In the genomic region with DNA sequence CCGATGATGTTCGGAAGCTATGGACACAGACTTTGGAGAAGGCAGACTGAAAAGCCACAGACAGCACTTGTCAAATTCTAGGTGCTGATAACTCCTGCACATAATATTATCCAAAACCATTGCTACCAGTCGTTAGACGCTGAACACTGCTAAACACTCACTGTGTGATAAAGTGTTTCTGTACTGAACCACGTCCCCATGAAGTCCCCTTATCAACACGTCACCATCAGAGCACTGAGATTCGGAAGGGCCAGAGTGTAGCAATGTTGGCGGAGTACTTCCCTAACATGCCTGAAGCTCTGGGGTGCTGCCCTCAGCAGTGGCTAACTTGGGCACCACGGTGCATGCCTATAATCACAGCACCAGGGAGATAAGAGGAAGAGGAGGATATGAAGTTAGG, we compare ENCODE assay signal across 32 mouse cellular contexts. TPM values are rescaled to one million over a fixed set of nuclear protein-coding genes. Genes with fewer than 3 reads are reported as not detected.
DNase-seq lines count a peak whose midpoint lies in the region; ATAC-seq and TF ChIP-seq lines count a peak whose summit lies in the region.
"Had no signal": no experiment of that assay in that cellular context is flagged by ENCODE, and none has a peak within 500 bp of the region (broad histone marks: within the 10 kb centered on the region; RNA-seq: fewer than 3 reads in every experiment).

No protein-coding gene starts in this region.

- H3K27me3 ChIP-seq in MEL (ENCODE audit: control insufficient read depth in 1 of 2, insufficient read depth in 2 of 2, low read length in 2 of 2), result no peaks in the 10 kb centered on the region
- H3K27me3 ChIP-seq in liver, embryonic 13.5 days, result no peaks in the 10 kb centered on the region
- H3K27me3 ChIP-seq in intestine, embryonic 16.5 days (replicated peaks; ENCODE audit: control insufficient read depth, insufficient read depth, low read length), result no peaks in the 10 kb centered on the region
- no peaks in the 10 kb centered on the region for H3K27me3 ChIP-seq in hindbrain, embryonic 14.5 days (ENCODE audit: control insufficient read depth, insufficient read depth, low read length)
- H3K27me3 ChIP-seq: embryonic facial prominence, embryonic 12.5 days; kidney, embryonic 15.5 days; neural tube, embryonic 15.5 days; Patski had no signal

- peak in 1 of 2 experiments; percentile 68; a peak in 3 of 4 replicates for TF ChIP-seq EP300 in MEL (IDR thresholded peaks at IDR 0.05; ENCODE audit: low read depth in 1 of 2, low read length in 2 of 2)

- no peak for TF ChIP-seq POLR2A in MEL (IDR thresholded peaks at IDR 0.05; ENCODE audit: control insufficient read depth in 1 of 2, insufficient read depth in 1 of 2, low read depth in 1 of 2, low read length in 2 of 2, poor library complexity in 1 of 2)

- TF ChIP-seq CTCF in layer of hippocampus, adult 2 months (conservative IDR thresholded peaks at IDR 0.05), result no peak
- TF ChIP-seq CTCF in MEL (IDR thresholded peaks at IDR 0.05 in 2 of 3, conservative IDR thresholded peaks at IDR 0.05 in 1 of 3; ENCODE audit: control insufficient read depth in 1 of 3, insufficient read depth in 1 of 3, low read depth in 2 of 3, low read length in 3 of 3, poor library complexity in 1 of 3, severe bottlenecking in 1 of 3), result no peak

- H3K9me3 ChIP-seq in MEL (replicated peaks; ENCODE audit: insufficient read depth, low read length), result no peaks in the 10 kb centered on the region
- H3K9me3 ChIP-seq in liver, embryonic 13.5 days (replicated peaks), result 0 out of 2 replicates have a peak, but pooled peaks cover 3% of the 10 kb centered on the region
- H3K9me3 ChIP-seq in intestine, embryonic 16.5 days (ENCODE audit: control insufficient read depth, low read length), result no peaks in the 10 kb centered on the region
- H3K9me3 ChIP-seq in hindbrain, embryonic 14.5 days (ENCODE audit: control insufficient read depth, low read length), result no peaks in the 10 kb centered on the region
- H3K9me3 ChIP-seq: embryonic facial prominence, embryonic 12.5 days; G1E; hindbrain, embryonic 12.5 days; kidney, embryonic 15.5 days; megakaryocyte, embryonic 14.5 days; neural tube, embryonic 15.5 days had no signal

- no peak overlapping the region for H3K4me2 ChIP-seq in liver, embryonic 13.5 days
- no peak overlapping the region for H3K4me2 ChIP-seq in intestine, embryonic 16.5 days (ENCODE audit: low read depth, low read length)
- no peak overlapping the region for H3K4me2 ChIP-seq in hindbrain, embryonic 14.5 days (replicated peaks)
- H3K4me2 ChIP-seq: embryonic facial prominence, embryonic 12.5 days; heart, embryonic 11.5 days; hindbrain, embryonic 12.5 days; kidney, embryonic 15.5 days; lung, embryonic 14.5 days; neural tube, embryonic 15.5 days had no signal

- H3K4me1 ChIP-seq in MEL (ENCODE audit: control insufficient read depth in 1 of 2, insufficient read depth in 2 of 2, low read length in 2 of 2), result peaks cover 12 to 27% of the 10 kb centered on the region in 2 experiments
- H3K4me1 ChIP-seq in liver, embryonic 13.5 days (replicated peaks), result peaks cover 73% of the 10 kb centered on the region
- H3K4me1 ChIP-seq in intestine, embryonic 16.5 days (ENCODE audit: control insufficient read depth, insufficient read depth, low read length), result no peaks in the 10 kb centered on the region
- no peaks in the 10 kb centered on the region for H3K4me1 ChIP-seq in hindbrain, embryonic 14.5 days (replicated peaks; ENCODE audit: control insufficient read depth, insufficient read depth, low read length)
- H3K4me1 ChIP-seq: neural tube, embryonic 15.5 days had no signal

- WGBS in liver, embryonic 13.5 days (ENCODE audit: insufficient replicate concordance), result 18% methylated on average over 9 of the region's 9 CpGs
- 89% methylated on average over 9 of the region's 9 CpGs for WGBS in intestine, embryonic 16.5 days
- WGBS in hindbrain, embryonic 14.5 days, result 94% methylated on average over 9 of the region's 9 CpGs

- no peak overlapping the region for H3K9ac ChIP-seq in MEL (ENCODE audit: control insufficient read depth, low read depth, low read length, poor library complexity, severe bottlenecking)
- no peak overlapping the region for H3K9ac ChIP-seq in liver, embryonic 13.5 days
- no peak overlapping the region for H3K9ac ChIP-seq in intestine, embryonic 16.5 days (ENCODE audit: low read depth, low read length)
- H3K9ac ChIP-seq in hindbrain, embryonic 14.5 days, result no peak overlapping the region
- H3K9ac ChIP-seq: embryonic facial prominence, embryonic 12.5 days; hindbrain, embryonic 12.5 days; kidney, embryonic 15.5 days; lung, embryonic 14.5 days; neural tube, embryonic 15.5 days had no signal

- no peak for DNase-seq in layer of hippocampus, adult 2 months (ENCODE audit: low spot score in 2 of 2)
- DNase-seq in layer of hippocampus, adult 11-12 months (ENCODE audit: low spot score), result no peak
- DNase-seq in MEL (ENCODE audit: low read depth, low spot score), result peak; percentile 83
- no peak for DNase-seq in liver, embryonic 13.5 days
- DNase-seq in hindbrain, embryonic 14.5 days (ENCODE audit: low spot score), result no peak
- DNase-seq: adrenal gland, postnatal 14 days; gastrocnemius, postnatal 25 days; heart, adult 18-20 months; heart, postnatal 36 days; kidney, adult 11 months; kidney, postnatal 36 days; layer of hippocampus, postnatal 36 days; left cerebral cortex, postnatal 4 days; lung, embryonic 14.5 days; lung, postnatal 14 days; midbrain, embryonic 14.5 days; retina, postnatal 1 day; right cerebral cortex, postnatal 14 days; thymus, adult 18-20 months; thymus, postnatal 25 days had no signal

- H3K4me3 ChIP-seq in layer of hippocampus, adult 2 months, result no peak overlapping the region
- no peak overlapping the region for H3K4me3 ChIP-seq in MEL (ENCODE audit: control insufficient read depth in 1 of 2, insufficient read depth in 1 of 2, low read depth in 2 of 2, low read length in 2 of 2)
- no peak overlapping the region for H3K4me3 ChIP-seq in liver, embryonic 13.5 days (replicated peaks)
- H3K4me3 ChIP-seq in intestine, embryonic 16.5 days (ENCODE audit: low read length), result no peak overlapping the region
- H3K4me3 ChIP-seq in hindbrain, embryonic 14.5 days (replicated peaks; ENCODE audit: low read length), result no peak overlapping the region
- H3K4me3 ChIP-seq: embryonic facial prominence, embryonic 12.5 days; hindbrain, embryonic 12.5 days; kidney, embryonic 15.5 days; megakaryocyte, embryonic 14.5 days; neural tube, embryonic 15.5 days had no signal

- H3K79me2 ChIP-seq in MEL (ENCODE audit: control insufficient read depth, insufficient read depth, low read length, poor library complexity), result peaks cover 5% of the 10 kb centered on the region; the same call in 1 of the 2 replicates

- H3K27ac ChIP-seq in layer of hippocampus, adult 2 months, result peak overlapping the region; percentile 39; the same call in 1 of the 2 replicates
- H3K27ac ChIP-seq in MEL (ENCODE audit: control insufficient read depth, low read depth, low read length), result peak overlapping the region; percentile 38
- peak overlapping the region; percentile 50 for H3K27ac ChIP-seq in liver, embryonic 13.5 days
- H3K27ac ChIP-seq in intestine, embryonic 16.5 days (ENCODE audit: low read length), result no peak overlapping the region
- no peak overlapping the region for H3K27ac ChIP-seq in hindbrain, embryonic 14.5 days
- H3K27ac ChIP-seq: embryonic facial prominence, embryonic 12.5 days; hindbrain, embryonic 12.5 days; kidney, embryonic 15.5 days; neural tube, embryonic 15.5 days; stomach, postnatal 0 days had no signal

- H3K36me3 ChIP-seq in MEL (ENCODE audit: control insufficient read depth in 1 of 2, insufficient read depth in 2 of 2, low read length in 2 of 2), result peaks cover 2 to 16% of the 10 kb centered on the region in 2 experiments; a peak in 2 of 4 replicates
- no peaks in the 10 kb centered on the region for H3K36me3 ChIP-seq in liver, embryonic 13.5 days
- no peaks in the 10 kb centered on the region for H3K36me3 ChIP-seq in intestine, embryonic 16.5 days (ENCODE audit: control insufficient read depth, insufficient read depth, low read length)
- no peaks in the 10 kb centered on the region for H3K36me3 ChIP-seq in hindbrain, embryonic 14.5 days (replicated peaks; ENCODE audit: control insufficient read depth, insufficient read depth)
- H3K36me3 ChIP-seq: embryonic facial prominence, embryonic 12.5 days; hindbrain, embryonic 12.5 days; kidney, embryonic 15.5 days; neural tube, embryonic 15.5 days had no signal

- TF ChIP-seq RAD21 in MEL (IDR thresholded peaks at IDR 0.05; ENCODE audit: low read depth, low read length), result no peak

- peak; percentile 67 for ATAC-seq in liver, embryonic 13.5 days (ENCODE audit: low read depth)
- ATAC-seq in megakaryocyte progenitor cell, adult 5-6 weeks (replicated peaks; ENCODE audit: poor library complexity), result peak; percentile 73
- no peak for ATAC-seq in intestine, embryonic 16.5 days
- ATAC-seq in hindbrain, embryonic 14.5 days (ENCODE audit: low FRiP score), result no peak
- ATAC-seq: forebrain, embryonic 14.5 days; Patski had no signal

TF ChIP-seq in MEL, 35 proteins besides CTCF, POLR2A, EP300 and RAD21:
- TF ChIP-seq GATA1 (IDR thresholded peaks at IDR 0.05; ENCODE audit: low read depth, low read length), result peak; percentile 86
- peak; percentile 53; the same call in 1 of the 2 replicates for TF ChIP-seq TCF12 (IDR thresholded peaks at IDR 0.05; ENCODE audit: low read depth, low read length)
- TF ChIP-seq TAL1 (IDR thresholded peaks at IDR 0.05; ENCODE audit: low read length), result peak; percentile 18
- TF ChIP-seq ELF1 (IDR thresholded peaks at IDR 0.05; ENCODE audit: low read depth, low read length), result no peak
- peak; percentile 60; the same call in 1 of the 2 replicates for TF ChIP-seq ETS1 (IDR thresholded peaks at IDR 0.05; ENCODE audit: low read depth, low read length)
- peak; percentile 94 for TF ChIP-seq RCOR1 (IDR thresholded peaks at IDR 0.05; ENCODE audit: low read depth, low read length)
- TF ChIP-seq USF2 (IDR thresholded peaks at IDR 0.05; ENCODE audit: borderline replicate concordance in 1 of 2, insufficient read depth in 1 of 2, low read depth in 1 of 2, low read length in 2 of 2), result no peak
- TF ChIP-seq SIN3A (IDR thresholded peaks at IDR 0.05; ENCODE audit: low read length), result peak; percentile 73

RNA-seq across cellular contexts. Expression of a gene that starts 43.3 kb away (rescaled TPM):
- 10 to 100 TPM; 25.9 to 27.4 TPM for total RNA-seq in layer of hippocampus, adult 2 months (2021)
- 7.8 and 10.0 TPM in 2 replicates for total RNA-seq in MEL (2012; rRNA removed)
- 10 to 100 TPM in 1 of 2 experiments, not detected in 1; 11.4 TPM for polyA plus RNA-seq in MEL (2012; ENCODE audit: insufficient read depth in 1 of 2, insufficient read length in 2 of 2, low read depth in 1 of 2, low replicate concordance in 2 of 2, missing spikeins in 1 of 2)
- 8.3 and 9.6 TPM in 2 replicates for polyA plus RNA-seq in liver, embryonic 13.5 days (2015; fragmentation: Nextera tagmentation; extraction: Ambion mirVana)
- 1.1 and 4.0 TPM in 2 replicates for total RNA-seq in megakaryocyte progenitor cell, adult 5-6 weeks (2015)
- total RNA-seq in megakaryocyte progenitor cell, adult 5-6 weeks (2017), result 1.2 and 1.6 TPM in 2 replicates
- polyA plus RNA-seq in intestine, embryonic 16.5 days (2015; fragmentation: Nextera tagmentation; extraction: Ambion mirVana), result 26.9 and 31.0 TPM in 2 replicates
- 25.3 and 28.3 TPM in 2 replicates for polyA plus RNA-seq in hindbrain, embryonic 14.5 days (2014; fragmentation: Nextera tagmentation; extraction: Ambion mirVana)

Comparison
In these comparisons a context has a peak if more than half of its experiments do, and no peak if none do; other contexts are left out.
1. H3K27ac ChIP-seq: peak in layer of hippocampus, adult 2 months (single experiment), MEL (single experiment) and liver, embryonic 13.5 days (single experiment); none in intestine, embryonic 16.5 days (single experiment) and hindbrain, embryonic 14.5 days (single experiment).
2. ATAC-seq: peak in liver, embryonic 13.5 days (single experiment) and megakaryocyte progenitor cell, adult 5-6 weeks (single experiment); none in intestine, embryonic 16.5 days (single experiment) and hindbrain, embryonic 14.5 days (single experiment).